Mouse (Mus musculus): ENCODE measurements at regions not wholly inside any gene's neighbourhood (a gene's known extent, or its start where the extent isn't known, plus 50 kb on each side); places are given as distances from the start of the nearest gene placed in this dataset.

DNA sequence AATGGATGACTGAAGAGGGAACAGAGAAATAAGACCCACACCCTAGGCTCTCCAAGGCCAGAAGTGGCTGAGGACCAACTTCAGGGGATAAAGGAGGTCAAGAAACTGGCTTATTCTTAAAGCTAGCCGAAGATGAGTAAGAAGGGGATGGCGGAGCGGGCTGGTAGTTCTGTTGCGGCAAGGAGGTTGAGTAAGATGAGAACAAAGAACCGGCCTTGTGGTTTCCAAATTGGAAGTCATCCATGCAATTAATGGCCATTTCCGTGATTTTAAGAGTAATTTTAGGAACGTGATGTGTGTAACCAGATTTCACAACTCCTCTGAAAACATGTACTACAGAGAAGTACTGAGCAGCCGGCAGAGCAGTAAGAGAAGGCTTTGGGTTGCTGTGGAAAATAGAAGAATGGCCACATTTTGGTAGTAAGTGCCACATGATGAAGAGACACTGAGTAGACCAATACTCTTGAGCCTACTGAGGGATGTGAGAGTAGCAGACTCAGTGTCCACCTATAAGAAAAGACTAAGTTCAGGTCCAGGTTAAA is 258.4 kb downstream of the Fam49a start:
- H3K4me2 ChIP-seq (ENCODE audit: low read depth): no peak overlapping the region
- H3K4me1 ChIP-seq (replicated peaks; ENCODE audit: control insufficient read depth in 2 of 2, insufficient read depth in 2 of 2, low read length in 1 of 2): peaks cover 0 to 2% of the 10 kb centered on the region in 2 experiments; a peak in 2 of 4 replicates
- no peaks in the 10 kb centered on the region for H3K36me3 ChIP-seq (replicated peaks; ENCODE audit: control insufficient read depth, insufficient read depth, low read depth)
- H3K9ac ChIP-seq (replicated peaks): no peak overlapping the region
- H3K27ac ChIP-seq: no peak overlapping the region
- no peaks in the 10 kb centered on the region for H3K9me3 ChIP-seq (ENCODE audit: control insufficient read depth, low read length)
- no peak for DNase-seq (ENCODE audit: low read depth in 3 of 3, low spot score in 3 of 3)
- H3K27me3 ChIP-seq (ENCODE audit: control insufficient read depth, insufficient read depth, low read length): no peaks in the 10 kb centered on the region
- WGBS (ENCODE audit: insufficient replicate concordance): 74% methylated on average over 8 of the region's 8 CpGs
- TF ChIP-seq EP300 (IDR thresholded peaks at IDR 0.05; ENCODE audit: low read depth) (no peak), CTCF (IDR thresholded peaks at IDR 0.05; ENCODE audit: low read depth) (no peak)
- no peak for ATAC-seq (ENCODE audit: insufficient read depth)
- H3K4me3 ChIP-seq (ENCODE audit: insufficient read depth in 1 of 2, low read depth in 2 of 2, low read length in 2 of 2): no peak overlapping the region

DNA sequence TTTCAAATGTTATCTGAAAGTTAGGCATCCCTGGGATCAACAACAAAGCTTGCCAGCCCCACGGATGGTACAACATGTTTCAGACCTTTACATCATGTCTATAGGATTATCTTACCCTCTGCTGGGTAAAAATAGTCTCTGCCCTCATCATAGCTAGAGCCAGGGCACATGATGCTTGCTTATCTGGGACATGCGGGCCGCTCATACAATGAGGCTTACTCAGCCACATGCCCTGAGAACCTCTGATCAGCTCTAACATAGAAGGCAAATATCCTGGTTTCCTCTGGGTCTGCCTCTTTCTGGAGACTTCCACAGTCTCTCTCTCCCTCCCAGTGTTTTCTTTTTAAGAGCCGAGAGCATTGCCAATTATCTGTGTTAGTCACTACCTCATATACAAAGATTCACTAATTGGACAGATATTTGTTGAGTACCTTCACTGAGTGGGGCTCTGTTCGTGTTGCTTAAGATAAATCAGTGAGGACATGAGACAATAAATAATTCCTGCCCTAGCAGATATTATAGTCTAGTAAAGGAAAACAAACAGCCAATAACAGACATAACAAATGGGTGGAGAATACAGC is 256.6 kb downstream of the Fam49a start:
- Histone ChIP-seq H3K36me3 (replicated peaks; ENCODE audit: control insufficient read depth, insufficient read depth, low read depth) (no peaks in the 10 kb centered on the region), H3K4me1 (replicated peaks; ENCODE audit: control insufficient read depth in 2 of 2, insufficient read depth in 2 of 2, low read length in 1 of 2) (peaks cover 0 to 2% of the 10 kb centered on the region in 2 experiments; a peak in 2 of 4 replicates), H3K4me3 (ENCODE audit: insufficient read depth in 1 of 2, low read depth in 2 of 2, low read length in 2 of 2) (no peak overlapping the region), H3K4me2 (ENCODE audit: low read depth) (no peak overlapping the region), H3K27ac (no peak overlapping the region), H3K9me3 (ENCODE audit: control insufficient read depth, low read length) (no peaks in the 10 kb centered on the region), H3K27me3 (ENCODE audit: control insufficient read depth, insufficient read depth, low read length) (no peaks in the 10 kb centered on the region), H3K9ac (replicated peaks) (no peak overlapping the region)
- no peak for ATAC-seq (ENCODE audit: insufficient read depth)
- no peak for DNase-seq (ENCODE audit: low read depth in 3 of 3, low spot score in 3 of 3)
- TF ChIP-seq EP300 (IDR thresholded peaks at IDR 0.05; ENCODE audit: low read depth): no peak
- TF ChIP-seq CTCF (IDR thresholded peaks at IDR 0.05; ENCODE audit: low read depth): no peak
- WGBS (ENCODE audit: insufficient replicate concordance): 50% methylated on average over 5 of the region's 5 CpGs

DNA sequence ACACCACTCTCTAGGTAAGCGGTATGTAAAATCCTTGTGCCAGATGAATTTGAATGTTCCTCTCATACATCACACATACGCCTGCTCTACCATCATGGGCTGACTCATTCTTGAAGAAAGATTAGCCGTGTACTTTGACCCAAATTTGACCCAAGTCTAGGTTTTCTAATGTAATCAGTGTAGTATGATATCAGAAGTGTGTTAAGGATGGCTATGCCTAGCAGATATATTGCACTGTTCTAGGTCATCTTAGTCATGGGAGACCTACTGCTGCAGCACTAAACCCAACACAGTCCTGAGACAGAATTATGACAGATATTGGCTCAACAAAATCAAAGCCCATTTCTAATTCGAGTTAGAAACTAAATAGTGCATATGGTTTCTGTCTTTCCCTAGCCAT is 255.1 kb downstream of the Fam49a start:
- Histone ChIP-seq H3K27me3 (ENCODE audit: control insufficient read depth, insufficient read depth, low read length) (no peaks in the 10 kb centered on the region), H3K36me3 (replicated peaks; ENCODE audit: control insufficient read depth, insufficient read depth, low read depth) (no peaks in the 10 kb centered on the region), H3K9ac (replicated peaks) (no peak overlapping the region), H3K4me2 (ENCODE audit: low read depth) (no peak overlapping the region), H3K4me3 (ENCODE audit: insufficient read depth in 1 of 2, low read depth in 2 of 2, low read length in 2 of 2) (no peak overlapping the region), H3K27ac (no peak overlapping the region), H3K4me1 (replicated peaks; ENCODE audit: control insufficient read depth in 2 of 2, insufficient read depth in 2 of 2, low read length in 1 of 2) (peaks cover 0 to 2% of the 10 kb centered on the region in 2 experiments; a peak in 2 of 4 replicates), H3K9me3 (ENCODE audit: control insufficient read depth, low read length) (no peaks in the 10 kb centered on the region)
- ATAC-seq (ENCODE audit: insufficient read depth): no peak
- WGBS (ENCODE audit: insufficient replicate concordance): 67% methylated on average over 4 of the region's 4 CpGs
- TF ChIP-seq CTCF (IDR thresholded peaks at IDR 0.05; ENCODE audit: low read depth) (no peak), EP300 (IDR thresholded peaks at IDR 0.05; ENCODE audit: low read depth) (no peak)
- DNase-seq (ENCODE audit: low read depth in 3 of 3, low spot score in 3 of 3): no peak

DNA sequence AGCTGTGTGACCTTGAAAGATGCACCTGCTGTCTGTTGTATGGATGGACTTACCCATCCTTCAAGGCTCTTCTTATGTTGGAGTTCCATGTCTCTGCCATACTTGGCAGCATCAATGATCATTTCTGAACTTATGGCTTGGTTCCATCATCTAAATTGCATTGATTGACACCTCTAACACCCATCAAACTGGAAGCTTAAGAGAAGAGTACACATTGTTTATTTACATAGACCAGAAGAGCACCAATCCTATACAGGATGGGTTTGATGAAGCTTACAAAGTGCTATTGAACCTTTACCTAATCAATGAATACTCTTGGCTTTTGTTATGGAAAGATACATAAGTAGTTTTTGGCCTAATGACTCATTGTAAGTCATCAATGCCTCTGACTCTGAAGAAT is 248.8 kb downstream of the Fam49a start:
- no peak overlapping the region for H3K27ac ChIP-seq
- no peak overlapping the region for H3K4me3 ChIP-seq (ENCODE audit: insufficient read depth in 1 of 2, low read depth in 2 of 2, low read length in 2 of 2)
- H3K4me2 ChIP-seq (ENCODE audit: low read depth): no peak overlapping the region
- no peak for TF ChIP-seq EP300 (IDR thresholded peaks at IDR 0.05; ENCODE audit: low read depth)
- TF ChIP-seq CTCF (IDR thresholded peaks at IDR 0.05; ENCODE audit: low read depth): no peak
- ATAC-seq (ENCODE audit: insufficient read depth): no peak
- H3K4me1 ChIP-seq (replicated peaks; ENCODE audit: control insufficient read depth in 2 of 2, insufficient read depth in 2 of 2, low read length in 1 of 2): peaks cover 5 to 18% of the 10 kb centered on the region in 2 experiments; a peak in 3 of 4 replicates
- no peaks in the 10 kb centered on the region for H3K36me3 ChIP-seq (replicated peaks; ENCODE audit: control insufficient read depth, insufficient read depth, low read depth)
- H3K27me3 ChIP-seq (ENCODE audit: control insufficient read depth, insufficient read depth, low read length): no peaks in the 10 kb centered on the region
- H3K9ac ChIP-seq (replicated peaks): no peak overlapping the region
- H3K9me3 ChIP-seq (ENCODE audit: control insufficient read depth, low read length): no peaks in the 10 kb centered on the region
- DNase-seq (ENCODE audit: low read depth in 3 of 3, low spot score in 3 of 3): no peak

DNA sequence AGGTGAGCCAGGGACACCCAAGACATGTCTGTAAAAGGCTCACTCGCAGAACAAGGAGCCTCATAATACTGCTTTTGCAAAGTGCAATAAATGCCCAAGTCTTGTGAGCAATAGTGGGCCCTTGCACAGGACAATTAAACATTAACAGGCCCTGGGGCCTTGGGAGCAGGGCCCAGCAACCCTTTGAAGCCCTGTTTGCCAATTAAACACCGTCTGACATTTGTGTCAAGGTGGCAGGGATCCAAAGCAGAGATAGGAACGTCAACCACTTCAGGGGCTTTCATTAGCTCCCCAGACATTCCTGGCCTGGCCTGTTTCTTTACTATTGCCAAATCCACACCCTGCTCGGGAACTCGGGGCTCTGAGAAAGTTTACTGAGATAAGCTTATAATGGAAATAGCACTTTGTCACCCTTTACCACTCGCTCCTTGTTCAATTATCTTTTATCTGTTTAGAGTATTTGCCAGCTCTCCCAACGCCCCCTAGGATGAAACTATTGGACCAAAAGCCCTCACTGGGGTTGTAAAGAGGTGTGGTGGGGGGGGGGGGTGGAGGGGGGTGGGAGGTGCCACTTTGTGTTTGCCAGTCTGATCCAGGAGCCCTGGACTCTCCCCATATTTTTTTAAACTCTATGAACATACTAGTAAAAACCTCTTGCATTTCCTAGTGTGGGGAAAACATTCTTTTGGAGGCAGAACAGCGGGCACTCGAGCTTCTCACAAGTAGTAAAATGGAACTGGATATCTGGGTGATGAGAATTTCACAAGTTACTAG is 247.4 kb downstream of the Fam49a start:
- H3K27ac ChIP-seq: no peak overlapping the region
- 31% methylated on average over 9 of the region's 9 CpGs for WGBS (ENCODE audit: insufficient replicate concordance)
- H3K36me3 ChIP-seq (replicated peaks; ENCODE audit: control insufficient read depth, insufficient read depth, low read depth): no peaks in the 10 kb centered on the region
- DNase-seq (ENCODE audit: low read depth in 3 of 3, low spot score in 3 of 3) (peak in 1 of 3 experiments; percentile 17), ATAC-seq (ENCODE audit: insufficient read depth) (peak; percentile 31; the same call in 1 of the 2 replicates)
- no peak for TF ChIP-seq CTCF (IDR thresholded peaks at IDR 0.05; ENCODE audit: low read depth)
- TF ChIP-seq EP300 (IDR thresholded peaks at IDR 0.05; ENCODE audit: low read depth): no peak
- H3K9ac ChIP-seq (replicated peaks): no peak overlapping the region
- H3K4me1 ChIP-seq (replicated peaks; ENCODE audit: control insufficient read depth in 2 of 2, insufficient read depth in 2 of 2, low read length in 1 of 2): peaks cover 5 to 18% of the 10 kb centered on the region in 2 experiments; a peak in 2 of 4 replicates
- no peak overlapping the region for H3K4me2 ChIP-seq (ENCODE audit: low read depth)
- H3K4me3 ChIP-seq (ENCODE audit: insufficient read depth in 1 of 2, low read depth in 2 of 2, low read length in 2 of 2): no peak overlapping the region
- H3K27me3 ChIP-seq (ENCODE audit: control insufficient read depth, insufficient read depth, low read length): no peaks in the 10 kb centered on the region
- H3K9me3 ChIP-seq (ENCODE audit: control insufficient read depth, low read length): no peaks in the 10 kb centered on the region
